In the genomic region with DNA sequence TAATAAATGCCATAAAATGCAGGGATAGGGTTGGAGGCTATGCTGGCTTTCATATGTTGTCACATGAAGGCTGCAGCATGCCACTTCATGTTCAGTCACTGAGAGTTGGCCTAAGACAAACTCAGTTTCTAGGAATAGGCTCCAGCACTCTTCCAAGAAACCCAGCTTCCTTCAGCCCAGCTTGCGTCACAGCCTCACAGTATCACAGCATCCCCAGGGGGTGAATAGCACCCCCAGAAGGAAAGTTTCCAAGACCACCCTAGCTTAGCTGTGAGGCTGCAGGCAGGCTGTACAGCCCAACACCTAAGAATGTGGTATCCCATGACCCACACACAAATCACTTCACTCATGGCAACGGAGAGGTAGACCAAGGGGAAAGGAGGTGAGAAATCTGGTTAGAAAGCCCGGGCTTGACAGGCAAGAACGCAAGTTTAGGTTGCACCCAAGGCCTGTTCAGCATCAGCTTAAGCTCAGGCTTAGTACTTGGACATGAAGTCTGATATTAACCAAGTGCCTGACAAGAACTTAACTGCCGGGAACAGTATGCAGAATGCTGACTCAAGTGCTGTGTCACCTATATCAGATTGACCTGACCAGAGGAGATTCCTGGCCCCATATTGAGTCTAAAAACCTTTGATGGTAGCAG, we compare ENCODE assay signal across 12 mouse cellular contexts. TPM values are rescaled to one million over a fixed set of nuclear protein-coding genes. Genes with fewer than 3 reads are reported as not detected.
A peak's percentile ranks its signal among the peaks of the same experiment; 100 is the strongest.
DNase-seq lines count a peak whose midpoint lies in the region; ATAC-seq lines count a peak whose summit lies in the region.
"Had no signal": no experiment of that assay in that cellular context is flagged by ENCODE, and none has a peak within 500 bp of the region (broad histone marks: within the 10 kb centered on the region; RNA-seq: fewer than 3 reads in every experiment).

No protein-coding gene starts in this region.

- H3K4me2 ChIP-seq in heart, embryonic 16.5 days (ENCODE audit: low read depth, low read length), result peak overlapping the region; percentile 63
- H3K4me2 ChIP-seq in embryonic facial prominence, embryonic 15.5 days (replicated peaks), result peak overlapping the region; percentile 52
- peak overlapping the region; percentile 50 for H3K4me2 ChIP-seq in limb, embryonic 15.5 days

- H3K9ac ChIP-seq in heart, embryonic 16.5 days (ENCODE audit: low read length), result no peak overlapping the region; the same call in 1 of the 2 replicates
- no peak overlapping the region for H3K9ac ChIP-seq in embryonic facial prominence, embryonic 15.5 days
- no peak overlapping the region for H3K9ac ChIP-seq in limb, embryonic 15.5 days
- H3K9ac ChIP-seq: forebrain, postnatal 0 days had no signal

- H3K4me3 ChIP-seq in heart, embryonic 16.5 days (ENCODE audit: low read length), result peak overlapping the region; percentile 47
- H3K4me3 ChIP-seq in embryonic facial prominence, embryonic 15.5 days (replicated peaks), result peak overlapping the region; percentile 51
- H3K4me3 ChIP-seq in limb, embryonic 15.5 days, result peak overlapping the region; percentile 39
- H3K4me3 ChIP-seq: megakaryocyte, embryonic 14.5 days had no signal

- 37% methylated on average over 5 of the region's 5 CpGs for WGBS in heart, embryonic 16.5 days
- 37% methylated on average over 5 of the region's 5 CpGs for WGBS in embryonic facial prominence, embryonic 15.5 days
- WGBS in limb, embryonic 15.5 days, result 34% methylated on average over 5 of the region's 5 CpGs

- H3K27me3 ChIP-seq in heart, embryonic 16.5 days (ENCODE audit: control insufficient read depth, insufficient read depth, low read length), result no peaks in the 10 kb centered on the region; the same call in 1 of the 2 replicates
- no peaks in the 10 kb centered on the region for H3K27me3 ChIP-seq in embryonic facial prominence, embryonic 15.5 days
- no peaks in the 10 kb centered on the region for H3K27me3 ChIP-seq in limb, embryonic 15.5 days

- H3K4me1 ChIP-seq in heart, embryonic 16.5 days (ENCODE audit: control insufficient read depth, insufficient read depth, low read length), result peaks cover 23% of the 10 kb centered on the region
- peaks cover 53% of the 10 kb centered on the region for H3K4me1 ChIP-seq in embryonic facial prominence, embryonic 15.5 days
- peaks cover 46% of the 10 kb centered on the region for H3K4me1 ChIP-seq in limb, embryonic 15.5 days
- H3K4me1 ChIP-seq: megakaryocyte, embryonic 14.5 days had no signal

- no peaks in the 10 kb centered on the region for H3K36me3 ChIP-seq in heart, embryonic 16.5 days (ENCODE audit: control insufficient read depth, insufficient read depth)
- no peaks in the 10 kb centered on the region for H3K36me3 ChIP-seq in embryonic facial prominence, embryonic 15.5 days
- no peaks in the 10 kb centered on the region for H3K36me3 ChIP-seq in limb, embryonic 15.5 days

- no peak for DNase-seq in heart, postnatal 25 days (ENCODE audit: low spot score)
- DNase-seq in Muller cell, postnatal 12 days (ENCODE audit: inconsistent ontology term), result peak; percentile 26
- no peak for DNase-seq in layer of hippocampus, adult 8-10 months (ENCODE audit: low spot score in 2 of 2)
- DNase-seq in left cerebral cortex, postnatal 36 days (ENCODE audit: low spot score in 2 of 2), result no peak
- DNase-seq: cerebellum, adult 11 months; forebrain, postnatal 0 days; layer of hippocampus, adult 9-11 months; thymus, adult 18-20 months had no signal

- intact Hi-C loops in heart, postnatal 25 days (cut with DNase I), result no loop called here
- intact Hi-C loops in left cerebral cortex, postnatal 36 days (cut with DNase I), result no loop called here

- no peaks in the 10 kb centered on the region for H3K9me3 ChIP-seq in heart, embryonic 16.5 days (replicated peaks; ENCODE audit: control insufficient read depth, low read length)
- H3K9me3 ChIP-seq in embryonic facial prominence, embryonic 15.5 days (replicated peaks), result no peaks in the 10 kb centered on the region
- no peaks in the 10 kb centered on the region for H3K9me3 ChIP-seq in limb, embryonic 15.5 days
- H3K9me3 ChIP-seq: megakaryocyte, embryonic 14.5 days had no signal

- no peak for ATAC-seq in heart, embryonic 16.5 days (replicated peaks; ENCODE audit: extremely low read depth, insufficient read depth, low FRiP score)
- no peak for ATAC-seq in embryonic facial prominence, embryonic 15.5 days (ENCODE audit: insufficient number of reproducible peaks, low FRiP score, low TSS enrichment, low read depth)
- no peak for ATAC-seq in limb, embryonic 15.5 days (ENCODE audit: insufficient number of reproducible peaks, low FRiP score, low TSS enrichment, low read depth)
- ATAC-seq: forebrain, postnatal 0 days had no signal

- H3K27ac ChIP-seq in heart, embryonic 16.5 days (ENCODE audit: low read length), result no peak overlapping the region
- H3K27ac ChIP-seq in embryonic facial prominence, embryonic 15.5 days (replicated peaks), result peak overlapping the region; percentile 44
- H3K27ac ChIP-seq in limb, embryonic 15.5 days, result no peak overlapping the region

RNA-seq across cellular contexts. Expression of gene Frem1, which starts 1.9 kb away (rescaled TPM):
- polyA plus RNA-seq in heart, embryonic 16.5 days (2015; fragmentation: Nextera tagmentation; extraction: Ambion mirVana), result 2.4 and 5.4 TPM in 2 replicates
- total RNA-seq in heart, postnatal 25 days (2021), result under 1 TPM; 0.59 to 0.65 TPM
- 13.9 and 14.1 TPM in 2 replicates for polyA plus RNA-seq in embryonic facial prominence, embryonic 15.5 days (2015; fragmentation: Nextera tagmentation; extraction: Ambion mirVana)
- 8.5 and 10.0 TPM in 2 replicates for polyA plus RNA-seq in limb, embryonic 15.5 days (2015; fragmentation: Nextera tagmentation; extraction: Ambion mirVana)
- 1 to 10 TPM; 1.9 to 3.7 (median 2.8) TPM for total RNA-seq in layer of hippocampus, adult 8-10 months (2022)
- 1 to 10 TPM; 1.4 to 2.6 TPM for total RNA-seq in left cerebral cortex, postnatal 36 days (2021)
